Mouse (Mus musculus) intestine, embryonic 16.5 days (tissue): Measurements from ENCODE around the gene Fcer1g. TPM values are rescaled to one million over a fixed set of nuclear protein-coding genes. Genes with fewer than 3 reads are reported as not detected.

Source experiments
- ATAC-seq: fragments of 200-750 bp; cut with Nextera tagmentation; 2 replicates; pipeline ENCODE4 v1.8.0; 2017; ENCODE audit warnings: moderate TSS enrichment, moderate library complexity
- H3K27ac ChIP-seq: fragments of 300-500 bp; sonication (generic); 2 replicates; pipeline ENCODE4 v1.5.1; 2014; ENCODE audit warnings: mild to moderate bottlenecking, low read length
- H3K27me3 ChIP-seq: fragments of 300-500 bp; sonication (generic); replicated peaks from 2 replicates; pipeline ENCODE4 v1.6.1; 2014; ENCODE audit warnings: low read length, control low read depth, mixed read lengths; ENCODE audit not compliant: control insufficient read depth, insufficient read depth
- H3K36me3 ChIP-seq: fragments of 300-500 bp; sonication (generic); 2 replicates; pipeline ENCODE4 v1.6.1; 2014; ENCODE audit warnings: low read length, control low read depth; ENCODE audit not compliant: control insufficient read depth, insufficient read depth
- H3K4me1 ChIP-seq: fragments of 300-500 bp; sonication (generic); 2 replicates; pipeline ENCODE4 v1.6.1; 2014; ENCODE audit warnings: low read length, control low read depth, mixed read lengths; ENCODE audit not compliant: control insufficient read depth, insufficient read depth
- H3K4me2 ChIP-seq: fragments of 300-500 bp; sonication (generic); 2 replicates; pipeline ENCODE4 v1.6.1; 2014; ENCODE audit warnings: low read depth, low read length, control low read depth
- H3K4me3 ChIP-seq: fragments of 300-500 bp; sonication (generic); 2 replicates; pipeline ENCODE4 v1.5.1; 2014; ENCODE audit warnings: mild to moderate bottlenecking, low read length
- H3K9ac ChIP-seq: fragments of 300-500 bp; sonication (generic); 2 replicates; pipeline ENCODE4 v1.6.1; 2014; ENCODE audit warnings: low read depth, low read length
- H3K9me3 ChIP-seq: fragments of 300-500 bp; sonication (generic); 2 replicates; pipeline ENCODE4 v1.6.1; 2016; ENCODE audit warnings: low read length, control low read depth; ENCODE audit not compliant: control insufficient read depth
- WGBS: fragments of 180-500 bp; shearing (Covaris S2); extraction: QIAGEN DNeasy Blood & Tissue Kit; methylation state at CpG from one replicate; pipeline ENCODE4 v1.1.7; 2014; 5-methylcytosine and 5-hydroxymethylcytosine counted together
- polyA plus RNA-seq: library from polyadenylated mRNA; unstranded; fragments of >200 nt; fragmentation: Nextera tagmentation; extraction: Ambion mirVana; gene quantifications from 2 replicates; pipeline ENCODE4 v1.2.1, GENCODE M21; 2015

Gene Fcer1g
- polyA plus RNA-seq, 1 experiment from 2014 or later: 52.1 TPM

- Histone ChIP-seq H3K27me3 (no peaks in the 10 kb centered on the region), H3K4me3 (no peak within 1 kb of the TSS), H3K9ac (no peak within 1 kb of the TSS), H3K36me3 (no peaks in the 10 kb centered on the region), H3K4me2 (no peak within 1 kb of the TSS), H3K9me3 (no peaks in the 10 kb centered on the region), H3K4me1 (peaks cover 9% of the 10 kb centered on the region), H3K27ac (no peak within 1 kb of the TSS)
- 62% methylated on average over 5 of the region's 5 CpGs for WGBS
- no peak for ATAC-seq
Measured at GRCm38 (mm10) chr1:171224857-171225256, 9.3 kb downstream of the Fcer1g start, which contains the start of gene Apoa2. TSS of gene Apoa2 (plus strand) at chr1:171225054.

GRCm38 (mm10) chr1:171223796-171224195 lies 10.4 kb downstream of the Fcer1g start:
- ATAC-seq: no peak
- 76% methylated on average over 2 of the region's 2 CpGs for WGBS

GRCm38 (mm10) chr1:171223168-171223567 lies 11.0 kb downstream of the Fcer1g start:
- Histone ChIP-seq H3K27ac (peak overlapping the region; percentile 91), H3K4me2 (peak overlapping the region; percentile 51), H3K36me3 (0 out of 2 replicates have a peak, but pooled peaks cover 2% of the 10 kb centered on the region), H3K4me3 (peak overlapping the region; percentile 47), H3K4me1 (peaks cover 9% of the 10 kb centered on the region), H3K9ac (peak overlapping the region; percentile 66), H3K9me3 (no peaks in the 10 kb centered on the region), H3K27me3 (no peaks in the 10 kb centered on the region)
- no peak for ATAC-seq
- 77% methylated on average over 6 of the region's 6 CpGs for WGBS

More at GRCm38 (mm10) chr1:171223796-171224195, 10.4 kb downstream of the Fcer1g start:
- Histone ChIP-seq H3K36me3 (0 out of 2 replicates have a peak, but pooled peaks cover under 1% of the 10 kb centered on the region), H3K4me1 (peaks cover 9% of the 10 kb centered on the region), H3K9me3 (no peaks in the 10 kb centered on the region), H3K9ac (no peak overlapping the region), H3K4me2 (no peak overlapping the region), H3K4me3 (no peak overlapping the region), H3K27me3 (no peaks in the 10 kb centered on the region), H3K27ac (no peak overlapping the region)

GRCm38 (mm10) chr1:171222238-171223155 lies 11.7 kb downstream of the Fcer1g start, which contains the start of gene Tomm40l:
TSS of gene Tomm40l (minus strand) at chr1:171222514.
- H3K4me3 ChIP-seq: peak within 1 kb of the TSS; percentile 64
- H3K36me3 ChIP-seq: 0 out of 2 replicates have a peak, but pooled peaks cover 2% of the 10 kb centered on the region
- H3K4me2 ChIP-seq: peak within 1 kb of the TSS; percentile 60
- H3K9ac ChIP-seq: peak within 1 kb of the TSS; percentile 66
- no peaks in the 10 kb centered on the region for H3K9me3 ChIP-seq
- ATAC-seq: peak; percentile 98
- WGBS: 2% methylated on average over 28 of the region's 28 CpGs
- H3K4me1 ChIP-seq: peaks cover 9% of the 10 kb centered on the region
- no peaks in the 10 kb centered on the region for H3K27me3 ChIP-seq
- H3K27ac ChIP-seq: peak within 1 kb of the TSS; percentile 91

GRCm38 (mm10) chr1:171221281-171222193 lies 12.6 kb downstream of the Fcer1g start:
- Histone ChIP-seq H3K4me3 (peak overlapping the region; percentile 64), H3K9me3 (no peaks in the 10 kb centered on the region), H3K4me2 (peak overlapping the region; percentile 60), H3K27ac (no peak overlapping the region), H3K27me3 (no peaks in the 10 kb centered on the region), H3K36me3 (0 out of 2 replicates have a peak, but pooled peaks cover 2% of the 10 kb centered on the region), H3K4me1 (peaks cover 9% of the 10 kb centered on the region), H3K9ac (peak overlapping the region; percentile 61)
- 5% methylated on average over 22 of the region's 22 CpGs for WGBS
- ATAC-seq: no peak

GRCm38 (mm10) chr1:171220871-171221270 lies 13.3 kb downstream of the Fcer1g start:
- Histone ChIP-seq H3K9ac (peak overlapping the region; percentile 61; the same call in 1 of the 2 replicates), H3K4me2 (peak overlapping the region; percentile 60), H3K36me3 (0 out of 2 replicates have a peak, but pooled peaks cover 2% of the 10 kb centered on the region), H3K27ac (no peak overlapping the region), H3K9me3 (no peaks in the 10 kb centered on the region), H3K4me3 (peak overlapping the region; percentile 6), H3K27me3 (no peaks in the 10 kb centered on the region), H3K4me1 (peaks cover 13% of the 10 kb centered on the region)
- peak; percentile 27; the same call in 1 of the 2 replicates for ATAC-seq
- 8% methylated on average over 10 of the region's 10 CpGs for WGBS

- Histone ChIP-seq H3K4me3 (no peak overlapping the region), H3K4me2 (no peak overlapping the region), H3K4me1 (peaks cover 12% of the 10 kb centered on the region; the same call in 1 of the 2 replicates), H3K9ac (no peak overlapping the region), H3K9me3 (no peaks in the 10 kb centered on the region), H3K27ac (peak overlapping the region; percentile 26; the same call in 1 of the 2 replicates), H3K27me3 (no peaks in the 10 kb centered on the region), H3K36me3 (0 out of 2 replicates have a peak, but pooled peaks cover 2% of the 10 kb centered on the region)
- ATAC-seq: 0 out of 2 replicates have a peak, but pooled peaks have one; percentile 21
- WGBS: 81% methylated on average over 18 of the region's 18 CpGs
Measured at GRCm38 (mm10) chr1:171216241-171216955, 17.8 kb downstream of the Fcer1g start.

- Histone ChIP-seq H3K27ac (peak within 1 kb of the TSS; percentile 81), H3K9me3 (no peaks in the 10 kb centered on the region), H3K4me2 (peak within 1 kb of the TSS; percentile 34), H3K9ac (peak within 1 kb of the TSS; percentile 56), H3K4me1 (0 out of 2 replicates have a peak, but pooled peaks cover 6% of the 10 kb centered on the region), H3K4me3 (peak within 1 kb of the TSS; percentile 39), H3K36me3 (0 out of 2 replicates have a peak, but pooled peaks cover 2% of the 10 kb centered on the region), H3K27me3 (no peaks in the 10 kb centered on the region)
- ATAC-seq: peak; percentile 97
- 62% methylated on average over 10 of the region's 10 CpGs for WGBS
Measured at GRCm38 (mm10) chr1:171213801-171214496, 20.2 kb downstream of the Fcer1g start, which contains the start of gene Nr1i3. TSS of gene Nr1i3 (plus strand) at chr1:171213970.
